In genomic region chr2:164725895-164726619, GRCm38 (mm10) we compare ENCODE assay signal across 9 mouse cellular contexts. TPM values are rescaled to one million over a fixed set of nuclear protein-coding genes. Genes with fewer than 3 reads are reported as not detected.
DNase-seq lines count a peak whose midpoint lies in the region; ATAC-seq and TF ChIP-seq lines count a peak whose summit lies in the region.
"Had no signal": no experiment of that assay in that cellular context is flagged by ENCODE, and none has a peak within 500 bp of the region (broad histone marks: within the 10 kb centered on the region; RNA-seq: fewer than 3 reads in every experiment).

No protein-coding gene starts in this region.

- 24% methylated on average over 6 of the region's 6 CpGs for WGBS in intestine, embryonic 14.5 days

- no peak overlapping the region for H3K4me3 ChIP-seq in embryonic fibroblast, embryonic 13.5 days (ENCODE audit: insufficient read depth, low read length)
- no peak overlapping the region for H3K4me3 ChIP-seq in intestine, embryonic 14.5 days (ENCODE audit: low read depth, low read length)
- H3K4me3 ChIP-seq: limb, embryonic 15.5 days had no signal

- intact Hi-C loops in left cerebral cortex, postnatal 14 days (cut with DNase I), result loop anchor here (2.0 to 10.0 kb wide), 3 partner anchors 44 to 311 kb away; partner anchors contain the start of gene Eppin

- H3K4me2 ChIP-seq in intestine, embryonic 14.5 days (ENCODE audit: low read length), result no peak overlapping the region
- H3K4me2 ChIP-seq: limb, embryonic 15.5 days had no signal

- no peaks in the 10 kb centered on the region for H3K36me3 ChIP-seq in intestine, embryonic 14.5 days (ENCODE audit: control insufficient read depth, insufficient read depth, low read length)
- H3K36me3 ChIP-seq: limb, embryonic 15.5 days had no signal

- H3K4me1 ChIP-seq in embryonic fibroblast, embryonic 13.5 days (ENCODE audit: control insufficient read depth, insufficient read depth, low read length), result no peaks in the 10 kb centered on the region
- H3K4me1 ChIP-seq in intestine, embryonic 14.5 days (replicated peaks; ENCODE audit: control insufficient read depth, insufficient read depth, low read length), result no peaks in the 10 kb centered on the region
- H3K4me1 ChIP-seq: limb, embryonic 15.5 days had no signal

- H3K27me3 ChIP-seq in intestine, embryonic 14.5 days (replicated peaks; ENCODE audit: control insufficient read depth, insufficient read depth, low read length), result no peaks in the 10 kb centered on the region
- H3K27me3 ChIP-seq: limb, embryonic 15.5 days had no signal

- no peak overlapping the region for H3K27ac ChIP-seq in embryonic fibroblast, embryonic 13.5 days (ENCODE audit: insufficient read depth, low read length)
- no peak overlapping the region for H3K27ac ChIP-seq in intestine, embryonic 14.5 days (ENCODE audit: low read depth)
- H3K27ac ChIP-seq: limb, embryonic 15.5 days had no signal

- DNase-seq in cerebellum, adult 11-12 months, result peak; percentile 16
- DNase-seq in cerebellum, adult 9-11 months, result no peak
- peak; percentile 68 for DNase-seq in adrenal gland, postnatal 25 days
- DNase-seq in intestine, embryonic 14.5 days (ENCODE audit: low spot score), result peak; percentile 84
- peak; percentile 52 to 77 for DNase-seq in left cerebral cortex, postnatal 14 days (ENCODE audit: low spot score in 2 of 2)
- DNase-seq in mesoderm, embryonic 11.5 days (ENCODE audit: low read depth, low spot score), result peak; percentile 80
- peak; percentile 44 to 57 for DNase-seq in spleen, postnatal 36 days (ENCODE audit: low spot score in 2 of 2)

- TF ChIP-seq CTCF in embryonic fibroblast, embryonic 13.5 days (IDR thresholded peaks at IDR 0.05; ENCODE audit: borderline replicate concordance, insufficient read depth, low read length), result peak; percentile 21; the same call in 1 of the 2 replicates

- H3K9ac ChIP-seq in intestine, embryonic 14.5 days (ENCODE audit: low read length), result no peak overlapping the region
- H3K9ac ChIP-seq: limb, embryonic 15.5 days had no signal

- no peak for TF ChIP-seq POLR2A in embryonic fibroblast, embryonic 13.5 days (IDR thresholded peaks at IDR 0.05; ENCODE audit: low read depth, low read length)

- peak; percentile 58; the same call in 1 of the 2 replicates for ATAC-seq in intestine, embryonic 14.5 days (replicated peaks; ENCODE audit: low FRiP score, low TSS enrichment, low read depth)

- H3K9me3 ChIP-seq in intestine, embryonic 14.5 days (ENCODE audit: control insufficient read depth, low read length), result no peaks in the 10 kb centered on the region
- H3K9me3 ChIP-seq: limb, embryonic 15.5 days had no signal

RNA-seq across cellular contexts. Expression of gene Spint5, which starts 11.0 kb away (rescaled TPM):
- total RNA-seq in adrenal gland, postnatal 25 days (2021), result not detected in 2 replicates
- polyA plus RNA-seq in embryonic fibroblast, embryonic 13.5 days (2011; ENCODE audit: insufficient read length, low read depth, missing spikeins), result not detected in 2 replicates
- polyA plus RNA-seq in intestine, embryonic 14.5 days (2014; fragmentation: Nextera tagmentation; extraction: Ambion mirVana), result not detected in 2 replicates
- total RNA-seq in left cerebral cortex, postnatal 14 days (2021), result not detected
- polyA plus RNA-seq: limb, embryonic 15.5 days had no signal

RNA-seq across cellular contexts. Expression of gene Wfdc3, which starts 19.7 kb away (rescaled TPM):
- 0.39 and 0.57 TPM in 2 replicates for total RNA-seq in adrenal gland, postnatal 25 days (2021)
- not detected in 2 replicates for polyA plus RNA-seq in embryonic fibroblast, embryonic 13.5 days (2011; ENCODE audit: insufficient read length, low read depth, missing spikeins)
- polyA plus RNA-seq in intestine, embryonic 14.5 days (2014; fragmentation: Nextera tagmentation; extraction: Ambion mirVana), result 2.0 and 2.6 TPM in 2 replicates
- total RNA-seq in left cerebral cortex, postnatal 14 days (2021), result 1 to 10 TPM in 1 of 2 experiments, under 1 TPM in 1; 0.92 to 1.1 TPM

RNA-seq across cellular contexts. Expression of gene Dnttip1, which starts 19.7 kb away (rescaled TPM):
- 43.5 and 45.3 TPM in 2 replicates for total RNA-seq in adrenal gland, postnatal 25 days (2021)
- 28.7 and 30.8 TPM in 2 replicates for polyA plus RNA-seq in embryonic fibroblast, embryonic 13.5 days (2011; ENCODE audit: insufficient read length, low read depth, missing spikeins)
- polyA plus RNA-seq in intestine, embryonic 14.5 days (2014; fragmentation: Nextera tagmentation; extraction: Ambion mirVana), result 66.4 and 67.0 TPM in 2 replicates
- total RNA-seq in left cerebral cortex, postnatal 14 days (2021), result 10 to 100 TPM; 32.8 to 35.6 TPM

RNA-seq across cellular contexts. Expression of gene Spint4, which starts 27.8 kb away (rescaled TPM):
- not detected in 2 replicates for total RNA-seq in adrenal gland, postnatal 25 days (2021)
- polyA plus RNA-seq in embryonic fibroblast, embryonic 13.5 days (2011; ENCODE audit: insufficient read length, low read depth, missing spikeins), result not detected in 2 replicates
- not detected in 2 replicates for polyA plus RNA-seq in intestine, embryonic 14.5 days (2014; fragmentation: Nextera tagmentation; extraction: Ambion mirVana)
- not detected for total RNA-seq in left cerebral cortex, postnatal 14 days (2021)
- polyA plus RNA-seq: limb, embryonic 15.5 days had no signal

RNA-seq across cellular contexts. Expression of gene Wfdc13, which starts 41.1 kb away (rescaled TPM):
- total RNA-seq in adrenal gland, postnatal 25 days (2021), result not detected in 2 replicates
- not detected in 2 replicates for polyA plus RNA-seq in embryonic fibroblast, embryonic 13.5 days (2011; ENCODE audit: insufficient read length, low read depth, missing spikeins)
- 0.28 TPM in 2 replicates for polyA plus RNA-seq in intestine, embryonic 14.5 days (2014; fragmentation: Nextera tagmentation; extraction: Ambion mirVana)
- total RNA-seq in left cerebral cortex, postnatal 14 days (2021), result not detected
